Mouse (Mus musculus) hindbrain, embryonic 11.5 days (tissue): ENCODE data around the gene Lin7c. TPM values are rescaled to one million over a fixed set of nuclear protein-coding genes. Genes with fewer than 3 reads are reported as not detected.

Experiments used
- ATAC-seq: fragments of 200-750 bp; cut with Nextera tagmentation; 2 replicates; pipeline ENCODE4 v1.8.0; 2017; ENCODE audit warnings: mild to moderate bottlenecking, moderate TSS enrichment, moderate library complexity; ENCODE audit not compliant: low FRiP score
- DNase-seq: peaks from one replicate; pipeline ENCODE4 v3.0.0-alpha.2; 2015; ENCODE audit warnings: low spot score
- H3K27ac ChIP-seq: fragments of 300-500 bp; sonication (generic); 2 replicates; pipeline ENCODE4 v1.5.1; 2014; ENCODE audit warnings: mild to moderate bottlenecking, low read depth, low read length
- H3K27me3 ChIP-seq: fragments of 300-500 bp; sonication (generic); 2 replicates; pipeline ENCODE4 v1.6.1; 2014; ENCODE audit warnings: mild to moderate bottlenecking, low read length, moderate library complexity, mixed read lengths; ENCODE audit not compliant: control insufficient read depth, insufficient read depth
- H3K36me3 ChIP-seq: fragments of 300-500 bp; sonication (generic); 2 replicates; pipeline ENCODE4 v1.6.1; 2014; ENCODE audit warnings: mild to moderate bottlenecking, low read length, moderate library complexity, mixed read lengths; ENCODE audit not compliant: control insufficient read depth, insufficient read depth
- H3K4me1 ChIP-seq: fragments of 300-500 bp; sonication (generic); replicated peaks from 2 replicates; pipeline ENCODE4 v1.6.1; 2014; ENCODE audit warnings: low read length, mixed read lengths; ENCODE audit not compliant: control insufficient read depth, insufficient read depth
- H3K4me2 ChIP-seq: fragments of 300-500 bp; sonication (generic); replicated peaks from 2 replicates; pipeline ENCODE4 v1.6.1; 2014; ENCODE audit warnings: mild to moderate bottlenecking, low read depth, low read length
- H3K4me3 ChIP-seq: fragments of 300-500 bp; sonication (generic); 2 replicates; pipeline ENCODE4 v1.5.1; 2014; ENCODE audit warnings: low read depth, low read length
- H3K9ac ChIP-seq: fragments of 300-500 bp; sonication (generic); 2 replicates; pipeline ENCODE4 v1.6.1; 2014; ENCODE audit warnings: low read depth, low read length
- H3K9me3 ChIP-seq: fragments of 300-500 bp; sonication (generic); 2 replicates; pipeline ENCODE4 v1.6.1; 2016; ENCODE audit warnings: low read length; ENCODE audit not compliant: control insufficient read depth
- WGBS: fragments of 180-500 bp; shearing (Covaris S2); extraction: QIAGEN DNeasy Blood & Tissue Kit; methylation state at CpG from one replicate; pipeline ENCODE4 v1.1.7; 2014; 5-methylcytosine and 5-hydroxymethylcytosine counted together
- polyA plus RNA-seq: library from polyadenylated mRNA; unstranded; fragments of >200 nt; fragmentation: Nextera tagmentation; extraction: Ambion mirVana; gene quantifications from 2 replicates; pipeline ENCODE4 v1.2.1, GENCODE M21; 2014

Gene Lin7c
- polyA plus RNA-seq, 1 experiment from 2014 or later = 140 TPM

GRCm38 (mm10) chr2:109941973-109942444 is 51.4 kb downstream of the Lin7c start:
- Histone ChIP-seq H3K4me1 (peaks cover 9% of the 10 kb centered on the region), H3K9me3 (no peaks in the 10 kb centered on the region), H3K36me3 (no peaks in the 10 kb centered on the region), H3K4me2 (no peak overlapping the region), H3K27me3 (no peaks in the 10 kb centered on the region), H3K9ac (0 out of 2 replicates have a peak overlapping the region, but pooled peaks have one; percentile 7), H3K4me3 (no peak overlapping the region), H3K27ac (peak overlapping the region; percentile 86)
- ATAC-seq (peak; percentile 78), DNase-seq (peak; percentile 64)
- WGBS = 12% methylated on average over 5 of the region's 5 CpGs

DNA sequence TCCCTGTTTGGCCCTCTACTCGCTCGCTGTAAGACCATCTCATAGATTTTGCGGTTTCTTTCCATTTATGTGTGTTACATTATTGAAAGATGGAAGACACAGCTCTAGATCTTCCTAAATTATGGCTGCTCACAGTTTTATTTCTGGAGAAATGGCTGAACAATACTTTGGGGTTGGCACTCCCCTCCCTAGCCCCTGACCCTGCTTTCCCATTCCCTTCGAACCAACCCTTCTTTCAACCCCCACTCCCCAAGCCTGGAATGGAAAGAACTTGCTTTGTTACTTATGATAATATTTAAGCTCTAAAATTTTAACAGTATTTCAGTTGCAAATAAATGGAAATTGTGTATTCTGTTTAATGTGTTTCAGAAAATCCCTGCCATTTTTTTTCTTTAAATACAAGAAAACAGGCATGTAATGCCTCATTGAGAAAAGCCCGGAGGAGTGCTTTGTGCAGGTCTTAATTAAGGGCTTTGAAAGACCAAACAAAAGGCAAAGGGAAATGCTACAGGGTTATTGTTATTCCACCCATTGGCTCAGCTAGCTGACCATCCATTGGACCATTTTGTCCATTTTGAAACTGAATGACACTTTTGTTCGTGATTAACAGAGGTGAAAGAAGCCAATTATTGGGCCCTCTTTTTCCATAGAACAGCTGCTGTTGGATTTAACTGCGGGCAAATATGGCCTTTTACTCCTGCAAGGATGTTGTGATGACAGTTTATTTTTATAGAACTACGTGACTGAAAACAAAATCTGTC is 52.3 kb downstream of the Lin7c start:
- Histone ChIP-seq H3K36me3 (no peaks in the 10 kb centered on the region), H3K27me3 (no peaks in the 10 kb centered on the region), H3K9ac (no peak overlapping the region), H3K9me3 (no peaks in the 10 kb centered on the region), H3K4me1 (peaks cover 9% of the 10 kb centered on the region), H3K27ac (peak overlapping the region; percentile 77), H3K4me3 (no peak overlapping the region), H3K4me2 (no peak overlapping the region; the same call in 1 of the 2 replicates)
- WGBS = 33% methylated on average over 8 of the region's 8 CpGs
- DNase-seq (peak; percentile 66), ATAC-seq (peak; percentile 86)

DNA sequence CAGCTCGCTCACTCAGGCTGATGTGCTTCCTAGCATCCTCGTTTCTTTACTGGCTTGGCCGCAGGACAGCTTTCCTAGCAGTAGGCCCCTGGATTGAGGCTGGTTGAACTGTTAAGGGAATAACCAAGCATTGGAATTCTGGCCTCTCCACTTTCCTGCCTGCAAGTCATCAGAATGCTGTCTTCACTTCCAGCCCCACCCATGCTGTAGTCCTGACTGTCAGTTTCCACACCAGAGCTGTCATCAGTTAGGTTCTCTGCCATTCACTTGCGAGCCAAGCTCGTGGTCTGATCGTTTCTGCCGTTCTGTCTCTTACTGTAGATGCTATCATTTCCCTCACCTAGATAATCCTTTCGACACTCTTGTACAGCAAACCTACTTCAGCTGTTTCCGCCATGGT is 54.3 kb downstream of the Lin7c start:
- H3K27ac ChIP-seq = no peak overlapping the region
- H3K36me3 ChIP-seq = no peaks in the 10 kb centered on the region
- H3K4me3 ChIP-seq = no peak overlapping the region
- ATAC-seq = no peak
- WGBS = 65% methylated on average over 9 of the region's 9 CpGs
- no peak overlapping the region for H3K4me2 ChIP-seq
- H3K4me1 ChIP-seq = peaks cover 9% of the 10 kb centered on the region
- H3K9me3 ChIP-seq = no peaks in the 10 kb centered on the region
- DNase-seq = no peak
- H3K27me3 ChIP-seq = no peaks in the 10 kb centered on the region
- H3K9ac ChIP-seq = no peak overlapping the region

DNA sequence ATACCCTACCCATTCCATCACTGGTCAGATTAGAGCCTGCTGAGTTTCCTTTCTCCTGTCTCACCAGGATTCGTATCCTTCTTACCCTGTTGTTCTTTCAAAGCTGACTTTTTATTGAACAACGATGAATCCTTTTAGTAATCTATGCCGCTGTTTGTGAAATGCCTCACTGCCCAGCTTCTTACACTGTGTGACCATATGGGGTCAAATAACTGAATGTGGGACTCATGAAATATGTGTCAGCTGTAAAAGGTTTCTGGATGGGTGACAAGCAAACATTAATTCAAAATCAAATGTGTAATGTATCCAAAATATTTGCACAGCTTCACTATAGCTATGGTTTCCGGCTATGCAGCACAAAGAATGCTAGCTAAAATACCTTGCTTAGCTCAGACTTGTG is 54.9 kb downstream of the Lin7c start:
- Histone ChIP-seq H3K9me3 (no peaks in the 10 kb centered on the region), H3K4me3 (no peak overlapping the region), H3K4me1 (peaks cover 9% of the 10 kb centered on the region), H3K4me2 (no peak overlapping the region), H3K9ac (no peak overlapping the region), H3K36me3 (no peaks in the 10 kb centered on the region), H3K27me3 (no peaks in the 10 kb centered on the region), H3K27ac (no peak overlapping the region)
- 68% methylated on average over 4 of the region's 4 CpGs for WGBS
- no peak for ATAC-seq
- no peak for DNase-seq

GRCm38 (mm10) chr2:109946426-109946825 is 55.8 kb downstream of the Lin7c start:
- no peak overlapping the region for H3K27ac ChIP-seq
- H3K27me3 ChIP-seq = no peaks in the 10 kb centered on the region
- no peak overlapping the region for H3K4me3 ChIP-seq
- DNase-seq (no peak), ATAC-seq (no peak)
- 96% methylated on average over 6 of the region's 6 CpGs for WGBS
- H3K9me3 ChIP-seq = no peaks in the 10 kb centered on the region
- peaks cover 9% of the 10 kb centered on the region for H3K4me1 ChIP-seq
- H3K4me2 ChIP-seq = no peak overlapping the region
- no peaks in the 10 kb centered on the region for H3K36me3 ChIP-seq
- no peak overlapping the region for H3K9ac ChIP-seq

DNA sequence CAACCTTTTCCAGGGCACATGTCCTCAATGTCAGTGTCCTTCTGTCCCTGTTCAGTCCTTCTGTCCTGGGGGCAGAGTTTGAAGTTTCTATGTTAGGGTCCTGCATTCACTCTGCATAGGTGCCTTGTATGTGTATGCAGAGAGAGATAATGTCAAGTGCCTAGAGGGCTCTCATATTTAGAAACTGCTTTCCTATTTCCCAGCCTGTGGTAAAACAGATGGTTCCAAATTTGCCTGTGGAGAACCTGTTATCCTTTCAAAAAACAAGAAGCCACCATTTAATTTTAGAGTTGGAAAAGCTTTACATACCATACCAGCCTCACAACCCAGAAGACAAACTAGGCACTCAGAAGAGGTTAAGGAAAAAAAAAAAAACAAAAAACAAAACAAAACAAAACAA is 58.9 kb downstream of the Lin7c start:
- H3K9me3 ChIP-seq = no peaks in the 10 kb centered on the region
- H3K27ac ChIP-seq = no peak overlapping the region
- no peak overlapping the region for H3K9ac ChIP-seq
- DNase-seq (no peak), ATAC-seq (no peak)
- H3K27me3 ChIP-seq = no peaks in the 10 kb centered on the region
- H3K36me3 ChIP-seq = no peaks in the 10 kb centered on the region
- peaks cover 10% of the 10 kb centered on the region for H3K4me1 ChIP-seq
- H3K4me3 ChIP-seq = no peak overlapping the region
- no peak overlapping the region for H3K4me2 ChIP-seq

GRCm38 (mm10) chr2:109950311-109950710 is 59.7 kb downstream of the Lin7c start:
- 73% methylated on average over 3 of the region's 3 CpGs for WGBS
- no peak for ATAC-seq

More at GRCm38 (mm10) chr2:109950311-109950710, 59.7 kb downstream of the Lin7c start:
- peaks cover 4% of the 10 kb centered on the region for H3K4me1 ChIP-seq
- H3K4me2 ChIP-seq = no peak overlapping the region
- no peaks in the 10 kb centered on the region for H3K9me3 ChIP-seq
- no peaks in the 10 kb centered on the region for H3K27me3 ChIP-seq
- DNase-seq = no peak
- H3K36me3 ChIP-seq = no peaks in the 10 kb centered on the region
- H3K9ac ChIP-seq = no peak overlapping the region
- H3K4me3 ChIP-seq = no peak overlapping the region
- H3K27ac ChIP-seq = no peak overlapping the region
